Mouse (Mus musculus): ENCODE results near the gene Zfp335.

Zfp335 gene

GRCm38 (mm10) chr2:164911086-164912048 is at the start of gene Zfp335:
Gene Zfp335 (minus strand): TSS chr2:164911757.
- peak; percentile 80 for DNase-seq (ENCODE audit: low read depth)

- DNase-seq (ENCODE audit: low read depth), result no peak
Observed at GRCm38 (mm10) chr2:164960716-164961441, 49.3 kb upstream of the Zfp335 start, which contains the start of gene Slc12a5. Gene Slc12a5 (plus strand): TSS chr2:164960802.

- DNase-seq (ENCODE audit: low read depth), result no peak
Observed at GRCm38 (mm10) chr2:164957548-164958315, 46.2 kb upstream of the Zfp335 start.

GRCm38 (mm10) chr2:164956195-164956594 is 44.6 kb upstream of the Zfp335 start:
- no peak for DNase-seq (ENCODE audit: low read depth)

GRCm38 (mm10) chr2:164955725-164956124 is 44.2 kb upstream of the Zfp335 start:
- no peak for DNase-seq (ENCODE audit: low read depth)

- DNase-seq (ENCODE audit: low read depth), result peak; percentile 44
Observed at GRCm38 (mm10) chr2:164953224-164953623, 41.7 kb upstream of the Zfp335 start.

DNA sequence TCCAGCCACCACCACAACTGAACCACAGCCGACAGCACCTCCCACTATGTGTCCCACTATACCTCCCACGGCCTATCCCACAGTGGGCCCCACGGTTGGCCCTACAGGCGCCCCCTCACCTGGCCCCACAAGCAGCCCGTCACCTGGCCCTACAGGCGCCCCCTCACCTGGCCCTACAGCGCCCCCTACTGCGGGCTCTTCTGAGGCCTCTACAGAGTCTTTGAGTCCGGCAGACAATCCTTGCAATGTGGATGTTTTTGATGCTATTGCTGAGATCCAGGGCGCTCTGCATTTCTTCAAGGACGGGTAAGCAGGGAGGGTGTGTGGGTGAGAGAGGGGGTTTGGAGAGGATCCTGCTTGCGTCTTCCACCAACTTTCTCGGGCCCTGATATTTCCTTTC is 40.9 kb upstream of the Zfp335 start:
- DNase-seq (ENCODE audit: low read depth), result no peak

- no peak for DNase-seq (ENCODE audit: low read depth)
Observed at GRCm38 (mm10) chr2:164951745-164952144, 40.2 kb upstream of the Zfp335 start.

GRCm38 (mm10) chr2:164950501-164950900 is 38.9 kb upstream of the Zfp335 start:
- no peak for DNase-seq (ENCODE audit: low read depth)

GRCm38 (mm10) chr2:164948962-164949361 is 37.4 kb upstream of the Zfp335 start:
- no peak for DNase-seq (ENCODE audit: low read depth)

- DNase-seq (ENCODE audit: low read depth), result no peak
Observed at GRCm38 (mm10) chr2:164947930-164948329, 36.4 kb upstream of the Zfp335 start.

GRCm38 (mm10) chr2:164947506-164947905 is 35.9 kb upstream of the Zfp335 start:
- no peak for DNase-seq (ENCODE audit: low read depth)

GRCm38 (mm10) chr2:164942692-164943290 is 31.2 kb upstream of the Zfp335 start:
- no peak for DNase-seq (ENCODE audit: low read depth)

- no peak for DNase-seq (ENCODE audit: low read depth)
Observed at GRCm38 (mm10) chr2:164940140-164940830, 28.7 kb upstream of the Zfp335 start, which contains the start of gene Mmp9. Gene Mmp9 (plus strand): TSS chr2:164940780.

GRCm38 (mm10) chr2:164939106-164939505 is 27.5 kb upstream of the Zfp335 start:
- DNase-seq (ENCODE audit: low read depth), result no peak

- DNase-seq (ENCODE audit: low read depth), result peak; percentile 29
Observed at GRCm38 (mm10) chr2:164938146-164939091, 26.9 kb upstream of the Zfp335 start.

DNA sequence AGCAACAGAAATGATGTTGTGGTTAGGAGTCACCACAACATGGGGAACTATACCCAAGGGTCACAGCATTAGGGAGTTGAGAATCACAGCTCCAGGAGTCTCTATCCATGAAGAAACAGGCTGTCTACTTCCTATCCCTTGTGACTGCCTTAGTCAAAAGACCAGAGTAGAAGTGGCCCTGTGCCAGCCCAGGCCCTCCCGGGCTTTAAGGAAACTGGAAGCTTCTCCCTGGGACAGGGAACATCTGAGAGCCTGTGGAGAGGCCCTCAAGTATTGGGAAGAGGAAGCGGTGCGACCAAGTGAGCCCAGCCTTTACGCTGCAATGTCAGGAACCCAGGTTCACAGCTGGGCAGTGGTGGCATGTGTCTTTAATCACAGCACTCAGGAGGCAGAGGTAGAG is 24.4 kb upstream of the Zfp335 start:
- DNase-seq (ENCODE audit: low read depth), result no peak

GRCm38 (mm10) chr2:164933534-164933933 is 22.0 kb upstream of the Zfp335 start:
- DNase-seq (ENCODE audit: low read depth), result no peak

DNA sequence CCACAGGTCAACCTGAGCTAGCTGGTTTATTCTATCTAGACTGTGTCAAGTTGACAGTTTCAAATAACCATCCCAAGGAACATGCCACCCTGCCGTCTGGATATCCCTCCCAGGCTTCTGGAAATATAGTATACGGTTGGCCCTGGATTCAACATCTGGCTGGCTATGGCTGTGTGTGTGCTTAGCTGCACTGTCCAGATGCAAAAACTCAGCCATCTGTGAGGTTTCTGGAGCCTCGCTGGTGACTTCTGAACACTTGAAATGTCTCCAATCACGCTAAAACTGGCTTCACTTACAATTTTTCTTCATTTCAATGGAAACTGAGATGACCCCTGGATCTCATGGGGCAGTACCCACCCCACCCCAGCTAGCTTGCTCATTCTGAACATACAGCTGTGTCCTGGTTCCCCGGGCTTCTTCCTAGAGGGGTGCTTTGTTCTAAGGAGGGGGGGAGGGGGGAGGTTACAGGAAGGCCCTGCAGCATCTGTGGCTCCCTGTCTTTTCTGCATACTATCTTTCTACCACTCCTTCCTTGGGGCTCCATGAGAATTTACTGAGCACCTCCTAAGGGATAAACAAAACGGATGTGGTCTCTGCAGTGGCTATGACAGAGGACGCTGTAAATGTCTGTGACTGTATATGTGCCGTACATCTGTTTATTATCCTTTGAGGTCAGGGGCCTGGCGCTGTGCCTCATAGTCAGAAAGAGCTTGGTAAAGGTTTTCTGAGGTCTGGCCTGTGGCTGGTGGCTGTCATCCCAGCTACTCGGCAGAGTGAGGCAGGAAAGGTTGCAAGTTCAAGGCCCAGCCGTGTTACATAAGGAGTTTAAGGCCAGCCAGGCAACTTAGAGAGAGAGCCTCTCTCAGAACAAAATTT is 19.4 kb upstream of the Zfp335 start:
- no peak for DNase-seq (ENCODE audit: low read depth)

Data from c-Kit-positive CD71-positive TER-119-negative erythroid progenitor cells, embryonic 14.5 days (primary cell).